Mouse (Mus musculus) G1E (cell line): ENCODE data around the gene Cep164. TPM values are rescaled to one million over a fixed set of nuclear protein-coding genes. Genes with fewer than 3 reads are reported as not detected.
"Not testable (repeated sequence)": the region's sequence is repeated elsewhere in the genome, so short reads cannot be mapped to it uniquely, and the experiment has no call there.

Experiments
- ATAC-seq: 2 replicates; pipeline ENCODE4 v1.8.0; 2016; ENCODE audit warnings: mild to moderate bottlenecking; ENCODE audit not compliant: insufficient number of reproducible peaks, poor library complexity, low FRiP score, severe bottlenecking; ENCODE audit errors: extremely low read depth
- DNase-seq: peaks from one replicate; pipeline ENCODE4 v3.0.0; 2012; ENCODE audit warnings: low spot score
- H3K27me3 ChIP-seq: 2 replicates; pipeline ENCODE4 v1.6.1; 2012; ENCODE audit warnings: mild to moderate bottlenecking, low read length, inconsistent platforms; ENCODE audit not compliant: insufficient read depth
- H3K36me3 ChIP-seq: replicated peaks from 2 replicates; pipeline ENCODE3; 2012; ENCODE audit warnings: mild to moderate bottlenecking, inconsistent platforms
- H3K4me1 ChIP-seq: 2 replicates; pipeline ENCODE4 v1.6.1; 2012; ENCODE audit warnings: low read depth, low read length, inconsistent platforms, mixed read lengths; ENCODE audit not compliant: insufficient read depth
- H3K4me3 ChIP-seq: 2 replicates; pipeline ENCODE4 v1.5.1; 2012; ENCODE audit warnings: low read depth, mild to moderate bottlenecking, inconsistent platforms, low read length, moderate library complexity, mixed read lengths
- H3K9me3 ChIP-seq: replicated peaks from 2 replicates; pipeline ENCODE4 v1.6.1; 2012; ENCODE audit warnings: inconsistent platforms
- CTCF ChIP-seq: IDR thresholded peaks from 2 replicates; pipeline ENCODE4 v1.5.1; 2012; ENCODE audit warnings: low read depth, low read length, inconsistent platforms, mixed read lengths
- GATA1 ChIP-seq: IDR thresholded peaks from 2 replicates; pipeline ENCODE4 v1.6.1; 2012; ENCODE audit warnings: borderline replicate concordance, low read length, inconsistent platforms, mixed read lengths
- GATA2 ChIP-seq: IDR thresholded peaks from 2 replicates; pipeline ENCODE4 v1.6.1; 2012; ENCODE audit warnings: low read depth, low read length, inconsistent platforms, borderline replicate concordance
- POLR2AphosphoS5 ChIP-seq: IDR thresholded peaks from 2 replicates; pipeline ENCODE4 v1.6.1; 2012; ENCODE audit warnings: low read depth, low read length, inconsistent platforms; ENCODE audit not compliant: insufficient replicate concordance
- TAL1 ChIP-seq: conservative IDR thresholded peaks from 2 replicates; pipeline ENCODE4 v1.6.1; 2012; ENCODE audit warnings: low read depth, low read length, inconsistent platforms, mixed read lengths
- polyA plus RNA-seq: library from polyadenylated mRNA; stranded (reverse); fragments of >175 nt; gene quantifications from 2 replicates; pipeline ENCODE4 v1.2.3, GENCODE M21; 2012
- total RNA-seq, 2 experiments: library from RNA; stranded (forward) in 1 of 2; stranded (reverse) in 1 of 2; fragments of 200-1000 nt in 1 of 2; fragments of >200 nt in 1 of 2; fragmentation: Nextera tagmentation in 1 of 2; gene quantifications; 2 replicates each; pipeline ENCODE4 v1.2.3; 2014 to 2017

The Cep164 gene
- total and polyA plus RNA-seq, 3 experiments, result 21.9 to 95.3 (median 77.4) TPM

- peak; percentile 60 for DNase-seq
- TF ChIP-seq POLR2AphosphoS5 (no peak), TAL1 (peak; percentile 22; the same call in 1 of the 2 replicates)
- Histone ChIP-seq H3K27me3 (no peaks in the 10 kb centered on the region), H3K4me1 (peaks cover 58% of the 10 kb centered on the region), H3K36me3 (peaks cover 88% of the 10 kb centered on the region), H3K4me3 (peak overlapping the region; percentile 62; the same call in 1 of the 2 replicates), H3K9me3 (no peaks in the 10 kb centered on the region)
- ATAC-seq, result peak; percentile 46
Measured at GRCm38 (mm10) chr9:45787547-45787946, 40.9 kb downstream of the Cep164 start.

- Histone ChIP-seq H3K4me3 (peak overlapping the region; percentile 62), H3K9me3 (no peaks in the 10 kb centered on the region), H3K27me3 (no peaks in the 10 kb centered on the region), H3K36me3 (peaks cover 88% of the 10 kb centered on the region), H3K4me1 (peaks cover 59% of the 10 kb centered on the region)
- DNase-seq, result no peak
- no peak for ATAC-seq
- TF ChIP-seq CTCF, result no peak
- no peak for TF ChIP-seq GATA2
- no peak for TF ChIP-seq POLR2AphosphoS5
- TF ChIP-seq GATA1, result no peak
- no peak for TF ChIP-seq TAL1
Measured at GRCm38 (mm10) chr9:45787071-45787470, 41.4 kb downstream of the Cep164 start.

- Histone ChIP-seq H3K36me3 (peaks cover 88% of the 10 kb centered on the region), H3K27me3 (no peaks in the 10 kb centered on the region), H3K4me3 (no peak overlapping the region), H3K4me1 (peaks cover 39% of the 10 kb centered on the region), H3K9me3 (no peaks in the 10 kb centered on the region)
- ATAC-seq (no peak), DNase-seq (no peak)
- TF ChIP-seq POLR2AphosphoS5, result no peak
Measured at GRCm38 (mm10) chr9:45783249-45784069, 45.0 kb downstream of the Cep164 start.

- ATAC-seq, result no peak
Measured at GRCm38 (mm10) chr9:45779201-45779600, 49.3 kb downstream of the Cep164 start.

GRCm38 (mm10) chr9:45776176-45776575 is 52.3 kb downstream of the Cep164 start:
- not testable (repeated sequence) for ATAC-seq, H3K4me3 ChIP-seq, H3K9me3 ChIP-seq, DNase-seq, H3K27me3 ChIP-seq
- Histone ChIP-seq H3K36me3 (peaks cover 94% of the 10 kb centered on the region), H3K4me1 (peaks cover 12% of the 10 kb centered on the region; the same call in 1 of the 2 replicates)

More at GRCm38 (mm10) chr9:45779201-45779600, 49.3 kb downstream of the Cep164 start:
- Histone ChIP-seq H3K4me1 (peaks cover 19% of the 10 kb centered on the region), H3K9me3 (no peaks in the 10 kb centered on the region), H3K27me3 (no peaks in the 10 kb centered on the region), H3K36me3 (peaks cover 97% of the 10 kb centered on the region), H3K4me3 (no peak overlapping the region)
- TF ChIP-seq CTCF (no peak), GATA1 (no peak), TAL1 (no peak), GATA2 (no peak), POLR2AphosphoS5 (no peak)
- no peak for DNase-seq

- H3K9me3 ChIP-seq, result no peaks in the 10 kb centered on the region
- H3K36me3 ChIP-seq, result peaks cover 96% of the 10 kb centered on the region
- TF ChIP-seq TAL1 (no peak), POLR2AphosphoS5 (no peak), GATA1 (no peak), GATA2 (no peak), CTCF (no peak)
- no peaks in the 10 kb centered on the region for H3K27me3 ChIP-seq
- ATAC-seq, result no peak
- DNase-seq, result no peak
- no peak overlapping the region for H3K4me3 ChIP-seq
- peaks cover 14% of the 10 kb centered on the region for H3K4me1 ChIP-seq
Measured at GRCm38 (mm10) chr9:45774088-45774487, 54.4 kb downstream of the Cep164 start.

- Histone ChIP-seq H3K4me3 (no peak overlapping the region), H3K4me1 (peaks cover 13% of the 10 kb centered on the region), H3K36me3 (peaks cover 74% of the 10 kb centered on the region), H3K27me3 (no peaks in the 10 kb centered on the region), H3K9me3 (no peaks in the 10 kb centered on the region)
- ATAC-seq (no peak), DNase-seq (no peak)
- TF ChIP-seq POLR2AphosphoS5 (no peak), GATA2 (no peak), CTCF (no peak), GATA1 (no peak), TAL1 (no peak)
Measured at GRCm38 (mm10) chr9:45769596-45769995, 58.9 kb downstream of the Cep164 start.
